Mouse (Mus musculus): Measurements from ENCODE around the gene Gon4l. TPM values are rescaled to one million over a fixed set of nuclear protein-coding genes. Genes with fewer than 3 reads are reported as not detected.

Gon4l gene
- polyA plus RNA-seq, 1 experiment from 2014 or later: 17.6 TPM

GRCm38 (mm10) chr3:88953736-88954135 lies 118.7 kb downstream of the Gon4l start:
- Histone ChIP-seq H3K9me3 (no peaks in the 10 kb centered on the region), H3K36me3 (replicated peaks) (0 out of 2 replicates have a peak, but pooled peaks cover 2% of the 10 kb centered on the region), H3K4me1 (peaks cover 20% of the 10 kb centered on the region)

More at GRCm38 (mm10) chr3:88953736-88954135, 118.7 kb downstream of the Gon4l start:
- Histone ChIP-seq H3K27me3 (replicated peaks; ENCODE audit: low read depth, poor library complexity, severe bottlenecking) (no peaks in the 10 kb centered on the region), H3K4me3 (no peak overlapping the region), H3K27ac (replicated peaks) (no peak overlapping the region)
- no peak for DNase-seq (ENCODE audit: low spot score)

Other genes with a start within 250 kb of the Gon4l start
- 110 and 116 TPM in 2 replicates for gene Arhgef2, start 229.3 kb upstream of the Gon4l start, polyA plus RNA-seq (2016; fragmentation: Nextera tagmentation; extraction: Ambion mirVana)
- gene Rxfp4, start 182.1 kb upstream of the Gon4l start, polyA plus RNA-seq (2016; fragmentation: Nextera tagmentation; extraction: Ambion mirVana): not detected in 2 replicates
- gene Khdc4, start 149.4 kb upstream of the Gon4l start, polyA plus RNA-seq (2016; fragmentation: Nextera tagmentation; extraction: Ambion mirVana): 98.6 and 105 TPM in 2 replicates
- 32.9 and 33.4 TPM in 2 replicates for gene Rit1, start 118.4 kb upstream of the Gon4l start, polyA plus RNA-seq (2016; fragmentation: Nextera tagmentation; extraction: Ambion mirVana)
- gene Syt11, start 60.1 kb upstream of the Gon4l start, polyA plus RNA-seq (2016; fragmentation: Nextera tagmentation; extraction: Ambion mirVana): 52.4 and 59.1 TPM in 2 replicates
- gene Msto1, start 78.8 kb downstream of the Gon4l start, polyA plus RNA-seq (2016; fragmentation: Nextera tagmentation; extraction: Ambion mirVana): 63.0 and 64.9 TPM in 2 replicates
- 14.9 and 16.3 TPM in 2 replicates for gene Ash1l, start 115.4 kb downstream of the Gon4l start, polyA plus RNA-seq (2016; fragmentation: Nextera tagmentation; extraction: Ambion mirVana)
- 142 and 145 TPM in 2 replicates for gene Dap3, start 116.0 kb downstream of the Gon4l start, polyA plus RNA-seq (2016; fragmentation: Nextera tagmentation; extraction: Ambion mirVana)